Mouse (Mus musculus): ENCODE data around the gene Asap2.

DNA sequence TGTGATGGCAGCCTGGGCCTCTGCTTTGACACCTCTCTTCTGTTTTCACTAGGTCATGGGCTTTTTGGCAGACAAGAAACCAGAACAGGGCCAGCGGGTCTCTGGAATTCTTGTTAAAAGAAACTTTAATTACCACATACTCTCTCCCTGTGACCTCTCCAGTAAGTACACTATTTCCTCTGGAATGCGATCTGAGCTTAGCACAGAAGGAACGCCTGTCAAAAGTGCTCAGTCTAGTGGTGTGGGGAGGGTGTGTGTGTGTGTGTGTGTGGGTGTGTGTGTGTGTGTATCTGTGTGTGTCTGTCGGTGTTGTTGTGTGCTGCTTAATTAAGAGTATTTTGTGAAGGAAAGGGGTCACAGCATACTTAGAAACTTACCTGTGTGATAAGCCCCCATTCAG lies 316.5 kb downstream of the Asap2 start:
- TF ChIP-seq GATA1 (IDR thresholded peaks at IDR 0.05; ENCODE audit: low read length) (no peak), TAL1 (IDR thresholded peaks at IDR 0.05; ENCODE audit: low read length) (no peak)

Data from erythroblast, embryonic 14.5 days (primary cell).